Mouse (Mus musculus): ENCODE measurements at regions not wholly inside any gene's neighbourhood (a gene's known extent, or its start where the extent isn't known, plus 50 kb on each side); places are given as distances from the start of the nearest gene placed in this dataset.

DNA sequence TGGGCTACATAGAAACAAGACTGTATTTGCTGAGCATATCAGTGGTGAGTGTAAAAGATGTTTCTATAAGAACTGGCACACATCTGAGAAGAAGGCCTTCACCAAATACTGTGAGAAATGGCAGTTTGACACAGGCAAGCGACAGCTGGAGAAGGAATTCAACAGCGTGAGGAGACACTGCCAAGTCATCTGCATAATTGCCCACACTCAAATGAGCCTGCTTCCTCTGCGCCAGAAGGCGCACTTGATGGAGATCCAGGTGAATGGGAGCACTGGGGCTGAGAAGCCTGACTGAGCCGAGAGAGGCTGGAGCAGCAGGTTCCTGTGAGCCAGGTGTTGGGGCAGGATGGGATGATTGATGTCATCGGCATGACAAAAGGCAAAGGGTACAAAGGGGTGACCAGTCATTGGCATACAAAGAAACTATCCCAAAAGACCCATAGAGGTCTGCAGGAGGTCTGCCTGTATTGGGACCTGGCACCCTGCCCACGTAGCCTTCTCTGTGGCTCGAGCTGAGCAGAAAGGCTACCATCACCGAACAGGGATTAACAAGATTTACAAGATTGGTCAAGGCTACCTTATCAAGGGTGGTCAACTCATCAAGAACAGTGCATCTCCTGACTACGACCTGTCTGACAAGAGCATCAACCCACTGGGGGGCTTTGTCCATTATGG, 227.2 kb upstream of the Rtl1 start:
- Histone ChIP-seq H3K36me3 (ENCODE audit: control insufficient read depth, insufficient read depth, low read length, poor library complexity, severe bottlenecking) (no peaks in the 10 kb centered on the region), H3K27me3 (ENCODE audit: control insufficient read depth, insufficient read depth, low read length, poor library complexity, severe bottlenecking) (no peaks in the 10 kb centered on the region)
- DNase-seq (ENCODE audit: low read depth, low spot score), result no peak

DNA sequence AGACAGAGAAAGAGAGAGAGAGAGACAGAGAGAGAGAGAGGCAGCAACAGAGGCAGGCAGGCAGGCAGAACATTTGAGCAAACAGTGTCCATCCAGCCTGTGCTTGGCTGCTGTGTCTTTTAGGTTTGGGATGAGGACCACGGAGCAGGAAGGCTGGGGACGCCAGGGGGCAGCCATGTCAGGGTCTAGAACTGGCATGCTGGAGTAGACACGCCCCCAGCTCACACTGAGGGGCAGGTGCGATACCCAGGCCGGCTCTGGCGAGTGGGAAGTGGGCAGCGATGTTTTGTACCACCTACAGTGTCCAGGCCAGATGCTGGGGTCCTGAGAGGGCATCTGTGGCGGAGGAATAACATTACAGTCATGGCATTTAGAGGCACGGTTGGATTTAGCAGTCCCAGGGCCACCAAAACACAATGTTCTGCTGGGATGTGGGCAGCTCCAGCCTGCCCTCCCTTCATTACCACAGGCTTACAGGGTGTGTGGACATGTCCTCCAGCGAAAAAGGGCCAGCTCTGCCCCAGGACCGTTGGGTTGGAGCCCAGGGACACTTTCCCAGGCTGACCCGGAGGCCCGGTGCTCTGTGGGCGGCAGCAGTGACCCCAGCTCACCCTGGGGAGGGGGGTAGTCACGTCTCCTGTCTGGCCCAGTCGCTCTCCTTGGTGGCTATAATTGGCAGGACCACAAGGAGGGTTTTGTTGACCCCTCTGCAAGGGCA, 230.3 kb upstream of the Rtl1 start:
- H3K36me3 ChIP-seq (ENCODE audit: control insufficient read depth, insufficient read depth, low read length, poor library complexity, severe bottlenecking), result no peaks in the 10 kb centered on the region
- DNase-seq (ENCODE audit: low read depth, low spot score), result no peak
- no peaks in the 10 kb centered on the region for H3K27me3 ChIP-seq (ENCODE audit: control insufficient read depth, insufficient read depth, low read length, poor library complexity, severe bottlenecking)

DNA sequence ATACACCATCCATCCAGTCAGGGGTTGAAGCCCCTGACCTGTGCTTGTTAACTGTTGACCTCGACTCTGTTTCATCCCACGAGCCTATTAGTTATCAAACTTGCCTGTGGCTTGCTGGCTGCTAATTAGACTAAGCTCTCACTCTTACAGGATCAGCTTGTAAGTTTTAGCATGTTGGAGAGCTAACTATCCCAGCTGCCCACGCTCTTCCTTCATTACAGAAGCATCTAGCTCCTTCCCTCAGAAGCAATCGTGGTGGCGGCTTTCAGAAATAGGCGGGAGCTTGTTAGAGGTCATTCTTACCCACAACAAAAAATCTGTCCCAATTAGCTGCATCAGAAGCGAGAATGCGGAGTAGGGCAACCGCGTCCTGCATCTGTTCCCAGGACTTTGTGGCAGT, 232.8 kb upstream of the Rtl1 start:
- Histone ChIP-seq H3K27me3 (ENCODE audit: control insufficient read depth, insufficient read depth, low read length, poor library complexity, severe bottlenecking) (no peaks in the 10 kb centered on the region), H3K36me3 (ENCODE audit: control insufficient read depth, insufficient read depth, low read length, poor library complexity, severe bottlenecking) (no peaks in the 10 kb centered on the region)
- no peak for DNase-seq (ENCODE audit: low read depth, low spot score)

DNA sequence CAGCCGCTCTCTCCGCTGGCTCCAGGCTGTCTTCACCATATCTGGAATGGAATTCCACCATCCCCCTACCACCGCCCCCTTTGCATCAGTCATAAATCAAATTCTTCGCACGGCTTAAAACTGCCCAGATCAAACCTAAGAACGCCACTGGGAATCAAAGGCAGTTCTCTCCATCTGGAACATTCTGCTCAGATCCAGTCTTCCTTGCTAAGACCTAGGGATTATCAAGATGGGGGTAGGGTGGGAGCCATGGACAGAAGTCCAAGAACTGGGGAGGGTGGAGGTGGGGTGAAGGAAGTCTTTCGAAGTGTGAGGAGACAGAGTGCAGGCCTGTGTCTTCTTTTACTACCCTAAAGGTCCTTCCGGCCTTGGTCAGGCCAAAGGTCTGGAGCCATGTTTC, 236.4 kb upstream of the Rtl1 start:
- DNase-seq (ENCODE audit: low read depth, low spot score), result no peak
- no peaks in the 10 kb centered on the region for H3K36me3 ChIP-seq (ENCODE audit: control insufficient read depth, insufficient read depth, low read length, poor library complexity, severe bottlenecking)
- H3K27me3 ChIP-seq (ENCODE audit: control insufficient read depth, insufficient read depth, low read length, poor library complexity, severe bottlenecking), result no peaks in the 10 kb centered on the region

DNA sequence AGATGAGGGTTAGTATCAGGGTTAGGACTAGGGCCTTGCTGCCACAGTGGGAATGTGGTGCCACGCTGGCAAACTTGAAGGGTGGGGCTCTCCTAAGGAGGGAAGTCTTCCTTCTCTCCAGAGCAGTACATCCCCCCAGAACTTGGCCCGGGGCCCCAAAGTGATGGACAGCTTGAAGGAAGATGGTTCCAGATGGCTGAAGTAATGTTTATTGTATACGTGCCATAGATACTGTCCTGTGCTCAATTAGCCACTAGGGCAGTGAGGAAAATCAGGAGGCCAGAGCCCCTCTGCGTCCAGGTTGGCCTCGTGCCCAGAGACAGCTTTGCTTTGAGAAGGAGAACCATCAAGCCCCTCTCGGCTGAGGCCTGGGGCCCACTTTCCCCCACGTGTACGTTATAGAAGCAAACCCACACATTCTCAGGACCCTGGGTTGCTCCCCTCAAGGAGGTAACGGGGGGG, 239.0 kb upstream of the Rtl1 start:
- H3K27me3 ChIP-seq (ENCODE audit: control insufficient read depth, insufficient read depth, low read length, poor library complexity, severe bottlenecking), result no peaks in the 10 kb centered on the region
- no peaks in the 10 kb centered on the region for H3K36me3 ChIP-seq (ENCODE audit: control insufficient read depth, insufficient read depth, low read length, poor library complexity, severe bottlenecking)
- DNase-seq (ENCODE audit: low read depth, low spot score), result no peak

DNA sequence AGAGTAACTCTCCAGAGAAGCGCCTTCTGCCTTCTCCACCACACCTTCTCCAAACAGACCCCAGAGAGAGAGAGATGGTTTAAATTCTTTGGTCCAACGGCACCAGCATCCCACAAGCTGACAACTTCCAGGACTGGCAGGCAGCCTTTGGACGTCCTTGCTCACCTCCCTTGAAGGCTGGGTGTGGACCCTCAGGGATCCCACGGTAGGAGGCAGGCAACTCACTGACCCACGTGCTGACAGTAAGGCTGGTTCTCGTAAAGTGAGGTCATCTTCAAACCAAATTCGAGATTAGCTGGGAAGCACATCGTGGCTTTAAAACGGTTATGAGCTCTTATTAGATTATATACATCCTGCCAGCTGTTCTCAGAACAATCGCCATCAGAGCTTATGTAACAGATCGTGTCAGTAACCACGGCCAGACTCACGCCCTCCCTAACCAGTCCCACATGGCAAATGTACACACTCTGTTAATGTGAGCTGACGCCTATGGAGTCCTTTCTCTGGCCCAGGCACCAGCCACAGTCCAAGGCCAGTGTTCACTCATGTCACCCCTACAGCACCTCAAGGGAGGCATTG, 239.9 kb upstream of the Rtl1 start:
- no peak for DNase-seq (ENCODE audit: low read depth, low spot score)
- Histone ChIP-seq H3K36me3 (ENCODE audit: control insufficient read depth, insufficient read depth, low read length, poor library complexity, severe bottlenecking) (no peaks in the 10 kb centered on the region), H3K27me3 (ENCODE audit: control insufficient read depth, insufficient read depth, low read length, poor library complexity, severe bottlenecking) (no peaks in the 10 kb centered on the region)

DNA sequence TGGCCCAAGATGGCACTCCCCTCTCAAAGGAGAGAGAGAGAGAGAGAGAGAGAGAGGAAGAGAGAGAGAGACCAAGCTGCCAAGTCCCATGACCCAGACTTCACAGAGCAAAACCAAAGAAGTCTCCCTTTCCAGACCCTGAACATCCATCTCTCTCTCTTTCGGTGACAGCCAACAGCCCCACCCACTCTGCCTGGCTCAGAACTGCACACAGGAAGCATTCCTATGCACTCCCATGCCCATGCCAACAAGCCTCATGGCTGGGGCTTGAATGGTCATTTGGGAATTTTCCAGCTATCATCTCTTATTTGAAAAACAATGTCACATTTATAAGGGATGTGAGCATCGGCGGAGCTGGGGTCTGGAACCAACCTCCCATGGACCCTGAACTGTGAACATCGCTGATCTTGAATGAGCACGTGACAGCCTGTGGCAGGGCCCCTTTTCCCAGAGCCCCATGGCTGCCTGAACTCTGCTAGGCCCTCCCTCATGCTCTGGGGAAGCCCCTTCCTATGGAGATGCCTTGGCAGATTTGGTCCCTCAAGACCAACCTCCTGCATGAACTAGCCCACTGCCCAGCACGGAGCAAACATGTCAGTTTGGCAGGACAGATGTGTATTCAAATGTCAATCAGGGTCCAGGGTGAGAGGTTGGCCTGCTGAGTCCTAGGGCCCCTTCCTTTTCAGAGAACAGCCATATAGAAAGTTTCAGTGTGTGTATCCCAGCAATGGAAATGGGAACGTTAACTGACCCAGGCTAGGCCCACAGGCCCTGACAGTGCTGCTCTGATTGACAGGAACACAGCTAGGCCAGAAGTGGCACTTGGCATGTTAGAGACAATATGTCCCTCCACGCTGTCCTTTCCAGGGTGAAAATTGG, 244.8 kb upstream of the Rtl1 start:
- Histone ChIP-seq H3K36me3 (ENCODE audit: control insufficient read depth, insufficient read depth, low read length, poor library complexity, severe bottlenecking) (no peaks in the 10 kb centered on the region), H3K27me3 (ENCODE audit: control insufficient read depth, insufficient read depth, low read length, poor library complexity, severe bottlenecking) (no peaks in the 10 kb centered on the region)
- no peak for DNase-seq (ENCODE audit: low read depth, low spot score)

DNA sequence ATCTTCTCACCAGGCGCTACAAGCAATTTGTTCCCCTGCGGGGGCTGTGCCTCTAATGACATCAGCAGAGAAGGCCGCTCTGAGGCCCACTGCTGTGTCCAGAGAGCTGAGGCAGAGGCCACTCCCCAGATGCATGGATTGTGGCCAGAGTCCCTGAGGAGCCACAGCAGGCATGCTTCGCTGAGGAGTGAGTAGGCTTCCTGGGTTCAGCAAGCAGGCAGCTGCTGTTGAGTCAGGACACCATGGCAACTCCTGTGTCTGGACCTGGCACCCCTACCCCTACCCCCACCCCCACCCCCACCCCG, 245.4 kb upstream of the Rtl1 start:
- Histone ChIP-seq H3K36me3 (ENCODE audit: control insufficient read depth, insufficient read depth, low read length, poor library complexity, severe bottlenecking) (no peaks in the 10 kb centered on the region), H3K27me3 (ENCODE audit: control insufficient read depth, insufficient read depth, low read length, poor library complexity, severe bottlenecking) (no peaks in the 10 kb centered on the region)
- no peak for DNase-seq (ENCODE audit: low read depth, low spot score)

DNA sequence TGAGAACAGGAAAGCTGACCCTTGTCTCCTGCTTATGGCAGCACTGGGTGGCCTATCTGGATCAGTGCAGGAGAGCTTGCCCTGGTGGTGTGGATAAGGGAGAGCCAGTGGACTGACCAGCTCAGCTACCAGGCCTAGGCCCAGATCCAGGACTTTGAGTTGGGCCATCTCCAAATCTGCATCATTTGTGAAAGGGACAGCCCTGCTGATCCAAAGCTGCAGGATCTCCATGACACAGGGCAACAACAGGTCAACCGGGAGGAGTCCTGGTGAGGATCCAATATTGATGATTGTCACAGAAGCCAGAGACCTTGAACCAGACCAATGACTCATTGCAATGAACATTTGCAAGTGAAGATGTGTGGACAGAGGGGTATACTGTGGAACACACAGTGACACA, 256.2 kb upstream of the Rtl1 start:
- Histone ChIP-seq H3K27me3 (ENCODE audit: control insufficient read depth, insufficient read depth, low read length, poor library complexity, severe bottlenecking) (no peaks in the 10 kb centered on the region), H3K36me3 (ENCODE audit: control insufficient read depth, insufficient read depth, low read length, poor library complexity, severe bottlenecking) (no peaks in the 10 kb centered on the region)
- DNase-seq (ENCODE audit: low read depth, low spot score), result no peak

DNA sequence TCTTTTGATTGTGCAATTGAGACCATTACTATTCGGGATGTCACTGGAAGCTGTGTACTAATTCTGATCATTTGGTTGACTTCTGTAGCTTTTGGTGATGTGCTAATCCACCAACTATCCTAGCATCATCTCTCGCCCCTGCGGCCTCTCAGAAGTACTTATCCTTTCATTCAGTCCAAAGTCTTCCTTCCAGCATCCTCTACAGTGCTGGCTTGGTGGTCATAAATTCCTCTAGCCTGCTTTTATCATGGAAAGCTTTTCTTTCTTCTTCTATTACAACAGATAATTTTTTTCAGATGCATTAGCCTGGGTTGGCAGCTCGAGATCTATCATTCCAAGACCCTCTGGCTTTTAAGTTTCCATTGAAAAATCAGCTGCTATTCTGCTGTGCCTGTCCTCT, 257.6 kb upstream of the Rtl1 start:
- Histone ChIP-seq H3K27me3 (ENCODE audit: control insufficient read depth, insufficient read depth, low read length, poor library complexity, severe bottlenecking) (no peaks in the 10 kb centered on the region), H3K36me3 (ENCODE audit: control insufficient read depth, insufficient read depth, low read length, poor library complexity, severe bottlenecking) (no peaks in the 10 kb centered on the region)
- no peak for DNase-seq (ENCODE audit: low read depth, low spot score)

DNA sequence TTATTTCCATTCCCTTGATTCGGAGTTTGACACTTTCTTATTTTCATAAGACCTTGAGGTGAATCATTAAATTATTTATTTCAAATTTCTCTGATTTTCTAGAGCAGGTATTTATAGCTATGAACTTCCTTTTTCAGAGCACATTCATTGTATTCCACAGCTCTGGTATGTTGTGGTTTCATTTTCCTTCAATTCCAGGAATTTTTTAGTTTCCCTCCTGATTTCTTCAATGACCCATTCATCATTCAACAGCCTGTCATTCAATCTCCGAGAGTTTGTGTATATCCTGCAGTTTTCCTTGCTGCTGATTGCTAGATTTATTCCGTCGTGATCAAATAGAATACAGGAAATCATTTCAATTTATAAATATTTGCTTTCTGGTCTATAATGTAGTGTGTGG, 264.7 kb upstream of the Rtl1 start:
- H3K27me3 ChIP-seq (ENCODE audit: control insufficient read depth, insufficient read depth, low read length, poor library complexity, severe bottlenecking), result no peaks in the 10 kb centered on the region
- H3K36me3 ChIP-seq (ENCODE audit: control insufficient read depth, insufficient read depth, low read length, poor library complexity, severe bottlenecking), result no peaks in the 10 kb centered on the region
- no peak for DNase-seq (ENCODE audit: low read depth, low spot score)

DNA sequence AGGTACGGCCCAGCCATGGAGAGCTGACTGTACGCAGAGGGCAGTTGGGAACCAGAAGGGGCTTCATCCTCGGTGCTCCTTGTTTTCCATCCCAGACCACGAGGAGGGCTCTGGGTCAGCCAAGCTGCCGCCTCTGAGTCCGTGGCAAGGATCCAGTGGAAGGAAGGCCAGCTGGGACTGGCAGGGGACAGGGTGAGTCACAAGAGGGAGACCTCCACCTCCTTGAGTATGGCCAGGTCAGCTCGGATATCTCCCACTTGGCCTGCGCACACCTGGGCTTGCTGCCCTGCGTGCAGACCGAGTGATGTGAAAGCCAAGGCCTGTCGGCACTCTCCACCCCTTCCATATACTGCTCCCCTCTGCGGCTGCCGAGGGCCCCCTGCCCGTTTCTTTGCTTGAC, 270.9 kb upstream of the Rtl1 start:
- no peaks in the 10 kb centered on the region for H3K36me3 ChIP-seq (ENCODE audit: control insufficient read depth, insufficient read depth, low read length, poor library complexity, severe bottlenecking)
- H3K27me3 ChIP-seq (ENCODE audit: control insufficient read depth, insufficient read depth, low read length, poor library complexity, severe bottlenecking), result no peaks in the 10 kb centered on the region
- DNase-seq (ENCODE audit: low read depth, low spot score), result no peak

DNA sequence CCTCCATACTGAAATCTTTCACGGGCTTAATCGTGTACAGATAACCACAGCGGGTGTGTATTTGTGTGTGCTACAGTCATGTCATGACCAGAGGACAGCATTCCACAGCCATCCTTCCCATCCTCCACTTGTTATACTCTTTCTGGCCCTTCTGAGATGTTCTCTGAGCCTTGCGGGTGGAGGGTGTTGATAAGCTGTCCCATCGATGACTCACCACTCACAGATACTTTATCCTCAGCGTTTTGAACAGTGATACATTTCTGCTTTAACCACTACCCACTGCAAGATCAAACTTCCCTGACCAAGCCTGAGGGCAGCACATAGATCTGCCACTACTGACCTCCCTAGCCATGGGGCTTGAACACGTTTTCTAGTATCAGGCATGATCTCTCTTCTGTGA, 274.3 kb upstream of the Rtl1 start:
- DNase-seq (ENCODE audit: low read depth, low spot score), result no peak
- Histone ChIP-seq H3K27me3 (ENCODE audit: control insufficient read depth, insufficient read depth, low read length, poor library complexity, severe bottlenecking) (no peaks in the 10 kb centered on the region), H3K36me3 (ENCODE audit: control insufficient read depth, insufficient read depth, low read length, poor library complexity, severe bottlenecking) (no peaks in the 10 kb centered on the region)

DNA sequence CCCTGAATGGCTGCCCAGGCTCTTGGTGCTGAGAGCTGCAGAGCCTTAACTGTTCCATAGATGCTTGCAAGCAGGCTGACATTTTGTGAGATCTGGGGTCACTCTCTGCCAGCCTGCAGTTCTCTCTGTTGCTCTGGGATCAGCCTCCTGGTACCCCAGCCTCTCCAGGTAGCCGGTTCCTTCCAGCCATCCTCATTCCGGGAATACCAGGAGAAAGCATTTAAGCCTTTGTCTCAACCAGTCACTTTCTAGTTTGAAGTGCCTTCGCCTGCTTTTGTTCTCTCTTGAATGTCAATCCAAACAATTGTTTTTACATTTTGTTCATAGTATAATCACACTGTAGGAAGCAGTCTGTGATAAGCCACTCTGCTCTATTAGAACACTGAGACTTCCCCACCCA, 281.0 kb upstream of the Rtl1 start:
- H3K36me3 ChIP-seq (ENCODE audit: control insufficient read depth, insufficient read depth, low read length, poor library complexity, severe bottlenecking), result no peaks in the 10 kb centered on the region
- H3K27me3 ChIP-seq (ENCODE audit: control insufficient read depth, insufficient read depth, low read length, poor library complexity, severe bottlenecking), result no peaks in the 10 kb centered on the region
- no peak for DNase-seq (ENCODE audit: low read depth, low spot score)

DNA sequence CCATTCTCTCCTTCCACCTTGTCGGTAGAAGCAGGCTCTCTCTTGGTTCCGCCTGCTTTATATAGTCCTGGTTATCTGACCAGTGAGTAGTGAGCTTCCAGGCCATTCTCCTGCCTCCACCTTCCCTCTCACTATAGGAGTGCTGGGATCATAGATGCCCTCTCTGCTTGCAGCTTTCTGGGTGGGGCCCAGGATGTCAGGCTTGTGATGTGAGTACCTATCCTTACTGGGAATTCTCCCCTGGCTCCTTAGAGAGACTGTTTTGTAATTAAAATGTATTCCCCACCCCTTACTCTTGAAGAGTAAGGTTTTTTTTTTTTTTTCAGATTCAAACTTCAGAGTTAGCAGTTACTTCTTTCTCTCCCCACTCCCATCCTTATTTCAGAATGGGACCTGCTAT, 291.1 kb upstream of the Rtl1 start:
- DNase-seq (ENCODE audit: low read depth, low spot score), result no peak
- Histone ChIP-seq H3K36me3 (ENCODE audit: control insufficient read depth, insufficient read depth, low read length, poor library complexity, severe bottlenecking) (no peaks in the 10 kb centered on the region), H3K27me3 (ENCODE audit: control insufficient read depth, insufficient read depth, low read length, poor library complexity, severe bottlenecking) (no peaks in the 10 kb centered on the region)

All from splenic B cell, adult 2 months (primary cell).